ENCODE assay signal across 24 mouse cellular contexts in the genomic region with DNA sequence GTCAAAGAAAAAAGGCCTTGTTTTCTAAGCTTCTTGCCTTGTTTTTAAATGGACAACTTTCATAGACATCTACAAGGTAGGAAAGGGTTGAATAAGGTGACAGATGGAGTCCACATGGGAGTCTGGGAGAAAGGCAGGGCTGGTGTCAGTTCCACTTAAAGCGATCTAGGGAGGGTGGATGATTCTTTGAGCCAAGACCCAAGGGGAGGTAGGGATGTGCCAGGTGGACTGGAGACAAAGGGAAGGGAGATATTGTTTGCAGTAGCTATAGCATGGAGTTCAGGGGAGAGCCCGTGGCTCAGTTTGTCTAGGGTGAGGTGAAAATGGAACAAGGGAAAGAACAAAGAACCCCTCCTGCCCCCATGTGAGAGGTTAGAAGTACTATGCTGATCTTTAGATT. TPM values are rescaled to one million over a fixed set of nuclear protein-coding genes. Genes with fewer than 3 reads are reported as not detected.
DNase-seq lines count a peak whose midpoint lies in the region; ATAC-seq lines count a peak whose summit lies in the region.
"Had no signal": no experiment of that assay in that cellular context is flagged by ENCODE, and none has a peak within 500 bp of the region (broad histone marks: within the 10 kb centered on the region; RNA-seq: fewer than 3 reads in every experiment).

No protein-coding gene starts in this region.

- ATAC-seq in megakaryocyte-erythroid progenitor cell, adult 5-6 weeks (replicated peaks; ENCODE audit: low FRiP score, low TSS enrichment, poor library complexity, severe bottlenecking): no peak
- ATAC-seq: activated CD4-positive, CD25-positive, alpha-beta regulatory T cell, adult 4 months; forebrain, embryonic 14.5 days; inflammation-experienced regulatory T-cells, adult 6 months; liver, postnatal 0 days; lung, postnatal 0 days; midbrain, embryonic 15.5 days had no signal

- intact Hi-C loops in left cerebral cortex, postnatal 4 days (cut with DNase I): no loop called here
- intact Hi-C loops in left cerebral cortex, postnatal 25 days (cut with DNase I): no loop called here

- peak; percentile 62 for DNase-seq in left cerebral cortex, postnatal 4 days
- no peak for DNase-seq in left cerebral cortex, postnatal 25 days (ENCODE audit: low spot score in 2 of 2)
- peak; percentile 90 for DNase-seq in cerebellum, adult 11-12 months
- peak; percentile 93 for DNase-seq in cerebellum, adult 9-10 months
- DNase-seq in cerebellum, postnatal 36 days: peak; percentile 74 to 78
- no peak for DNase-seq in Muller cell, postnatal 12 days (ENCODE audit: inconsistent ontology term)
- DNase-seq: adrenal gland, adult 2 months; adrenal gland, postnatal 36 days; B cell, adult 2 months; gastrocnemius, adult 2 months; gastrocnemius, postnatal 36 days; heart, adult 2 months; kidney, adult 11 months; kidney, postnatal 14 days; layer of hippocampus, adult 9-11 months; liver, postnatal 0 days; thymus, adult 2 months; thymus, postnatal 36 days had no signal

RNA-seq across cellular contexts. Expression of gene Zfp777, which starts 11.7 kb away (rescaled TPM):
- total RNA-seq in left cerebral cortex, postnatal 4 days (2021): 10 to 100 TPM; 35.5 to 43.4 TPM
- total RNA-seq in left cerebral cortex, postnatal 25 days (2021): 10 to 100 TPM; 30.4 to 40.0 TPM
- total RNA-seq in megakaryocyte-erythroid progenitor cell, adult 5-6 weeks (2014; fragmentation: Nextera tagmentation): 13.3 and 33.3 TPM in 2 replicates
- total RNA-seq in megakaryocyte-erythroid progenitor cell, adult 5-6 weeks (2017): 20.2 and 35.0 TPM in 2 replicates

RNA-seq across cellular contexts. Expression of gene Zfp746, which starts 26.0 kb away (rescaled TPM):
- total RNA-seq in left cerebral cortex, postnatal 4 days (2021): 10 to 100 TPM; 32.2 to 35.4 TPM
- 10 to 100 TPM; 29.4 to 31.2 TPM for total RNA-seq in left cerebral cortex, postnatal 25 days (2021)
- 22.7 and 33.6 TPM in 2 replicates for total RNA-seq in megakaryocyte-erythroid progenitor cell, adult 5-6 weeks (2014; fragmentation: Nextera tagmentation)
- total RNA-seq in megakaryocyte-erythroid progenitor cell, adult 5-6 weeks (2017): 15.1 and 18.9 TPM in 2 replicates

Comparison
In these comparisons a context has a peak if more than half of its experiments do, and no peak if none do; other contexts are left out.
1. DNase-seq: peak in left cerebral cortex, postnatal 4 days (single experiment), cerebellum, adult 11-12 months (single experiment), cerebellum, adult 9-10 months (single experiment) and cerebellum, postnatal 36 days (2 of 2); none in left cerebral cortex, postnatal 25 days (0 of 2) and Muller cell, postnatal 12 days (single experiment).